Mouse (Mus musculus): ENCODE results near the gene Tcf19. TPM values are rescaled to one million over a fixed set of nuclear protein-coding genes. Genes with fewer than 3 reads are reported as not detected.
"Not testable (repeated sequence)": the region's sequence is repeated elsewhere in the genome, so short reads cannot be mapped to it uniquely, and the experiment has no call there.

The Tcf19 gene
- polyA plus RNA-seq, 1 experiment from 2014 or later = 34.1 TPM

GRCm38 (mm10) chr17:35517526-35517925, 902 bp upstream of the Tcf19 start:
- Histone ChIP-seq H3K9ac (peak overlapping the region; percentile 54; the same call in 1 of the 2 replicates), H3K4me3 (peak overlapping the region; percentile 51), H3K27ac (no peak overlapping the region), H3K27me3 (replicated peaks) (no peaks in the 10 kb centered on the region), H3K4me1 (peaks cover 36% of the 10 kb centered on the region), H3K4me2 (replicated peaks) (peak overlapping the region; percentile 89), H3K9me3 (no peaks in the 10 kb centered on the region), H3K36me3 (no peaks in the 10 kb centered on the region)
- 9% methylated on average over 12 of the region's 12 CpGs for WGBS
- no peak for ATAC-seq (ENCODE audit: low FRiP score, low read depth)

DNA sequence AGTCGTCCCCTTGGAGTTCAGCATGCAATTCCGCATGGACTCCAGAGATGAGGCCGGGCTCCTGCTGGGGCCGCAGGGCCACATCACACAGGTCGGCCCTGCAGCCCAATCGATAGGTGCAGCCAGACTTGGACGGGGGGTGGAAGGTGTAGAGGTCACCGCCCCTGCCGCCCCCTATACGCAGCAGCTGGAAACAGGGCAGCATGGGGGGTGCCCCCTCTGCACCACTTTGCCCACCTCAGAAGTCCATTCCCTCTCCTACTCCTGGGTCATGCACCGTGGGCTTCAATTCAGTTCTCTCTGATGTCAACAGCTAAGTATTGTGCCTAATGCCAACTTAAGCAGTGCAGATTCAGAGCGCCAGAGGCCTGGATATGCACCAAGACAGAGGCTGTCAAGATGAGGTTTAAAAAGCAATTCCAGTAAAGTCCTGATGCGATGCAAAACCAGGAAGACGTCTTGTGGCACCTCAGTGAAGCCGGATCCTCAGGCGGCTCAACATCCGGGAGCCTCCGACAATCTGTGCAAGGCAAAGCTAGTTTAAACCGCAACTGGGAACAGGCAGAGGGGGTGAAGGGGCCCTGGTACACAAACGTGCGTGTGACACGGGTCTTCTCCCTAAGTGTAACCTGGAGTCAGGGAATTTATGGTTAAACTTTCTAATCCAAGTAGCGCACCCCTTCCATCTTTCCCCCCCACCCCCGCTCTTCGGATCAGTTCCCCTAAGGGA, 548 bp downstream of the Tcf19 start:
- peak; percentile 45 for ATAC-seq (ENCODE audit: low FRiP score, low read depth)
- Histone ChIP-seq H3K9ac (peak overlapping the region; percentile 54), H3K36me3 (no peaks in the 10 kb centered on the region), H3K27ac (no peak overlapping the region), H3K4me2 (replicated peaks) (peak overlapping the region; percentile 89), H3K27me3 (replicated peaks) (no peaks in the 10 kb centered on the region), H3K9me3 (no peaks in the 10 kb centered on the region), H3K4me1 (peaks cover 36% of the 10 kb centered on the region), H3K4me3 (peak overlapping the region; percentile 51)
- WGBS = 7% methylated on average over 25 of the region's 25 CpGs

- Histone ChIP-seq H3K9me3 (no peaks in the 10 kb centered on the region), H3K4me1 (peaks cover 36% of the 10 kb centered on the region), H3K4me2 (replicated peaks) (peak overlapping the region; percentile 89), H3K36me3 (no peaks in the 10 kb centered on the region), H3K27ac (no peak overlapping the region), H3K27me3 (replicated peaks) (no peaks in the 10 kb centered on the region), H3K4me3 (no peak overlapping the region), H3K9ac (0 out of 2 replicates have a peak overlapping the region, but pooled peaks have one; percentile 22)
- WGBS = 49% methylated on average over 6 of the region's 6 CpGs
- no peak for ATAC-seq (ENCODE audit: low FRiP score, low read depth)
Observed at GRCm38 (mm10) chr17:35514756-35515155, 1.9 kb downstream of the Tcf19 start.

- no peaks in the 10 kb centered on the region for H3K27me3 ChIP-seq (replicated peaks)
- no peaks in the 10 kb centered on the region for H3K36me3 ChIP-seq
- no peak overlapping the region for H3K4me3 ChIP-seq
- peaks cover 36% of the 10 kb centered on the region for H3K4me1 ChIP-seq
- H3K4me2 ChIP-seq (replicated peaks) = peak overlapping the region; percentile 89; the same call in 1 of the 2 replicates
- H3K9me3 ChIP-seq = no peaks in the 10 kb centered on the region
- H3K9ac ChIP-seq = no peak overlapping the region
- WGBS = 17% methylated on average over 2 of the region's 2 CpGs
- ATAC-seq (ENCODE audit: low FRiP score, low read depth) = no peak
- no peak overlapping the region for H3K27ac ChIP-seq
Observed at GRCm38 (mm10) chr17:35513886-35514285, 2.7 kb downstream of the Tcf19 start.

GRCm38 (mm10) chr17:35512916-35513626, 3.6 kb downstream of the Tcf19 start:
- H3K27ac ChIP-seq = no peak overlapping the region
- H3K27me3 ChIP-seq (replicated peaks) = 0 out of 2 replicates have a peak, but pooled peaks cover under 1% of the 10 kb centered on the region
- H3K4me2 ChIP-seq (replicated peaks) = no peak overlapping the region
- H3K36me3 ChIP-seq = no peaks in the 10 kb centered on the region
- no peak overlapping the region for H3K4me3 ChIP-seq
- H3K9ac ChIP-seq = no peak overlapping the region
- 91% methylated on average over 7 of the region's 7 CpGs for WGBS
- peaks cover 32% of the 10 kb centered on the region for H3K4me1 ChIP-seq
- ATAC-seq (ENCODE audit: low FRiP score, low read depth) = no peak
- no peaks in the 10 kb centered on the region for H3K9me3 ChIP-seq

- H3K27me3 ChIP-seq (replicated peaks) = peaks cover 35% of the 10 kb centered on the region
- no peak overlapping the region for H3K27ac ChIP-seq
- no peak overlapping the region for H3K4me3 ChIP-seq
- H3K4me2 ChIP-seq (replicated peaks) = no peak overlapping the region
- WGBS = 52% methylated on average over 8 of the region's 8 CpGs
- H3K4me1 ChIP-seq = peaks cover 7% of the 10 kb centered on the region
- no peaks in the 10 kb centered on the region for H3K36me3 ChIP-seq
- no peak for ATAC-seq (ENCODE audit: low FRiP score, low read depth)
- no peak overlapping the region for H3K9ac ChIP-seq
- H3K9me3 ChIP-seq = no peaks in the 10 kb centered on the region
Observed at GRCm38 (mm10) chr17:35509284-35509683, 7.3 kb downstream of the Tcf19 start.

GRCm38 (mm10) chr17:35508279-35508678, 8.3 kb downstream of the Tcf19 start:
- not testable (repeated sequence) for H3K9ac ChIP-seq; H3K4me3 ChIP-seq; H3K4me2 ChIP-seq (replicated peaks); ATAC-seq (ENCODE audit: low FRiP score, low read depth); H3K4me1 ChIP-seq; H3K36me3 ChIP-seq; H3K27ac ChIP-seq; H3K9me3 ChIP-seq
- H3K27me3 ChIP-seq (replicated peaks) = peaks cover 38% of the 10 kb centered on the region
- WGBS = 58% methylated on average over 5 of the region's 5 CpGs

- ATAC-seq (ENCODE audit: low FRiP score, low read depth) = no peak
- H3K27me3 ChIP-seq (replicated peaks) = peaks cover 38% of the 10 kb centered on the region
- no peak overlapping the region for H3K4me2 ChIP-seq (replicated peaks)
- WGBS = 26% methylated on average over 13 of the region's 13 CpGs
- H3K4me3 ChIP-seq = no peak overlapping the region
- H3K9me3 ChIP-seq = no peaks in the 10 kb centered on the region
- H3K27ac ChIP-seq = no peak overlapping the region
- H3K9ac ChIP-seq = no peak overlapping the region
- H3K4me1 ChIP-seq = peaks cover 9% of the 10 kb centered on the region
- H3K36me3 ChIP-seq = no peaks in the 10 kb centered on the region
Observed at GRCm38 (mm10) chr17:35507556-35508260, 8.9 kb downstream of the Tcf19 start.

GRCm38 (mm10) chr17:35506881-35507280, 9.7 kb downstream of the Tcf19 start:
- no peak overlapping the region for H3K4me3 ChIP-seq
- peaks cover 38% of the 10 kb centered on the region for H3K27me3 ChIP-seq (replicated peaks)
- WGBS = 19% methylated on average over 10 of the region's 10 CpGs
- H3K27ac ChIP-seq = no peak overlapping the region
- H3K4me1 ChIP-seq = peaks cover 9% of the 10 kb centered on the region
- H3K4me2 ChIP-seq (replicated peaks) = no peak overlapping the region
- H3K36me3 ChIP-seq = no peaks in the 10 kb centered on the region
- H3K9ac ChIP-seq = no peak overlapping the region
- ATAC-seq (ENCODE audit: low FRiP score, low read depth) = no peak
- no peaks in the 10 kb centered on the region for H3K9me3 ChIP-seq

DNA sequence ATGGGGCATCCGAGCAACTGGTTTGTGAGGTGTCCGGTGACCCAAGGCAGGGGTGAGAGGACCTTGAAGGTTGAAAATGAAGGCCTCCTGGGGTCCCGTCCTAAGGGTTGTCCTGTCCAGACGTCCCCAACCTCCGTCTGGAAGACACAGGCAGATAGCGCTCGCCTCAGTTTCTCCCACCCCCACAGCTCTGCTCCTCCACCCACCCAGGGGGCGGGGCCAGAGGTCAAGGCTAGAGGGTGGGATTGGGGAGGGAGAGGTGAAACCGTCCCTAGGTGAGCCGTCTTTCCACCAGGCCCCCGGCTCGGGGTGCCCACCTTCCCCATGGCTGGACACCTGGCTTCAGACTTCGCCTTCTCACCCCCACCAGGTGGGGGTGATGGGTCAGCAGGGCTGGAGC, 10.8 kb downstream of the Tcf19 start, which contains the start of gene Pou5f1:
TSS of gene Pou5f1 (plus strand) at position 243 of the 400 bp plus-strand sequence.
- Histone ChIP-seq H3K27me3 (replicated peaks) (peaks cover 38% of the 10 kb centered on the region), H3K27ac (no peak within 1 kb of the TSS), H3K4me2 (replicated peaks) (no peak within 1 kb of the TSS), H3K36me3 (no peaks in the 10 kb centered on the region), H3K9ac (no peak within 1 kb of the TSS), H3K4me3 (no peak within 1 kb of the TSS), H3K4me1 (peaks cover 9% of the 10 kb centered on the region), H3K9me3 (no peaks in the 10 kb centered on the region)
- no peak for ATAC-seq (ENCODE audit: low FRiP score, low read depth)
- 36% methylated on average over 13 of the region's 13 CpGs for WGBS

DNA sequence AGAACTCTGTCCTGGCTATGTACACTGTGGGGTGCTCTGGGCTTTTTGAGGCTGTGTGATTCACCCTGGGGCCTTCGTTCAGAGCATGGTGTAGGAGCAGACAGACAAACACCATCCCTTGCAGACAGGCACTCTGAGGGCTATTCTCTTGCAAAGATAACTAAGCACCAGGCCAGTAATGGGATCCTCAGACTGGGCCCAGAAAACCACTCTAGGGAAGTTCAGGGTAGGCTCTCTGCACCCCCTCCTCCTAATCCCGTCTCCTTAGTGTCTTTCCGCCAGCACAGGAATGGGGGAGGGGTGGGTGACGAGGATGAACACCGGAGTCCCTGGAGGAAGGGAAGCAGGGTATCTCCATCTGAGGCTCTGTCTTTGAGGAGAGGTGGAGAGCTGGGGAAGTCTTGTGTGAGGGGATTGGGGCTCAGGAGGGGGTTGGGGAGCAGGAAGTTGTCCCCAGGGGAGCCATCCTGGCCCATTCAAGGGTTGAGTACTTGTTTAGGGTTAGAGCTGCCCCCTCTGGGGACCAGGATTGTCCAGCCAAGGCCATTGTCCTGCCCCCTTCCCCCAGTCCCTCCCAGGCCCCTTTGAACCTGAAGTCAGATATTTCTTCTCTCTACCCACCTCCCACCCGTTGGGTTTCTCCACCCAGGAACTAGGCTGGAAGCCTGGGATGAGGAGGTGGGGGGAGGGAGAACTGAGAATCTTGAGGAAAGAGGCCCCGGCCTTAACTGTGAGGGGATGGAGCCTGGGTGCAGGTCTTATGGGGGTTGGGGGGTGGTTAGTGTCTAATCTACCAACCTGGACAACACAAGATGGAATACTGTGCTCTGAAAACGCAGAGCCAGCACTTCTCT, 11.8 kb downstream of the Tcf19 start:
- H3K9ac ChIP-seq = no peak overlapping the region
- H3K4me3 ChIP-seq = no peak overlapping the region
- peaks cover 9% of the 10 kb centered on the region for H3K4me1 ChIP-seq
- no peak overlapping the region for H3K27ac ChIP-seq
- no peak overlapping the region for H3K4me2 ChIP-seq (replicated peaks)
- no peaks in the 10 kb centered on the region for H3K36me3 ChIP-seq
- peaks cover 38% of the 10 kb centered on the region for H3K27me3 ChIP-seq (replicated peaks)
- 16% methylated on average over 8 of the region's 8 CpGs for WGBS
- no peak for ATAC-seq (ENCODE audit: low FRiP score, low read depth)
- no peaks in the 10 kb centered on the region for H3K9me3 ChIP-seq

All from neural tube, embryonic 12.5 days (tissue).